Mouse (Mus musculus) adrenal gland, postnatal 10 days (tissue): ENCODE measurements around the gene Triap1. TPM values are rescaled to one million over a fixed set of nuclear protein-coding genes. Genes with fewer than 3 reads are reported as not detected.

ENCODE experiments used
- DNase-seq: peaks from one replicate; pipeline ENCODE4 v3.0.0; 2021; ENCODE audit warnings: mixed read lengths
- total RNA-seq, 2 experiments: library from RNA; stranded (reverse); gene quantifications; 2 replicates each; pipeline ENCODE4 v1.2.3; 2021

Triap1 gene
- total RNA-seq, 2 experiments from 2014 or later = 28.5 to 30.1 TPM

DNA sequence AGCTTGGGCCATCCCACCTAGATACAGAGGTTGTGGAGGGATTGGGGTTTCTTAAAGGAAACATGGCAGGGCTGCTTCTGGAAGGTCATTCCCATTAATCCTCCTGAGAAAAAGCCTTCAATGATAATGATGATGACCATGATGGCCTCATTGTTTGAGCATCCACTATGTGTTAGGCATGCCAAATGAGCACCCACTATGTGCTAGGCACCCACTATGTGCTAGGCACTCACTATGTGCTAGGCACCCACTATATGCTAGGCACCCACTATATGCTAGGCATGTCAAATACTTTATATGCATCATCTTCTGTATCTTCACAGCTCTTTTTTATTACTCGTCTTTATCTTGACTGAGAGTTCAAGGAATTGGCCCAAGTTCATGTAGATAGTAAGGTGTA lies 51.9 kb downstream of the Triap1 start:
- no peak for DNase-seq

Other genes with a start within 250 kb of the Triap1 start
- gene Gm10401, start 242.9 kb upstream of the Triap1 start, total RNA-seq = not detected
- gene Acads, start 221.9 kb upstream of the Triap1 start, total RNA-seq = 100 to 1,000 TPM; 356 to 367 TPM
- 10 to 100 TPM; 31.8 to 34.1 TPM for gene Unc119b, start 206.2 kb upstream of the Triap1 start, total RNA-seq
- gene Mlec, start 183.0 kb upstream of the Triap1 start, total RNA-seq = 100 to 1,000 TPM; 160 to 163 TPM
- gene Cabp1, start 146.8 kb upstream of the Triap1 start, total RNA-seq = 1 to 10 TPM; 4.1 to 4.4 TPM
- gene Pop5, start 105.4 kb upstream of the Triap1 start, total RNA-seq = 10 to 100 TPM; 86.6 to 97.6 TPM
- gene Rnf10, start 68.3 kb upstream of the Triap1 start, total RNA-seq = 100 to 1,000 TPM; 228 to 254 TPM
- gene Coq5, start 61.6 kb upstream of the Triap1 start, total RNA-seq = 100 to 1,000 TPM in 1 of 2 experiments, 10 to 100 TPM in 1; 90.7 to 114 TPM
- gene Dynll1, start 40.2 kb upstream of the Triap1 start, total RNA-seq = 100 to 1,000 TPM; 243 to 258 TPM
- gene Srsf9, start 14.0 kb upstream of the Triap1 start, total RNA-seq = 10 to 100 TPM; 67.1 to 70.7 TPM
- 10 to 100 TPM; 19.1 to 20.1 TPM for gene Gatc, start within 50 bp of the Triap1 start, total RNA-seq
- gene Cox6a1, start 7.8 kb downstream of the Triap1 start, total RNA-seq = 1,000 to 10,000 TPM; 1,718 to 1,856 TPM
- gene Msi1, start 88.4 kb downstream of the Triap1 start, total RNA-seq = 10 to 100 TPM; 15.9 to 16.2 TPM
- not detected for gene Pla2g1b, start 125.0 kb downstream of the Triap1 start, total RNA-seq
- gene Sirt4, start 143.5 kb downstream of the Triap1 start, total RNA-seq = 10 to 100 TPM; 15.8 to 31.4 TPM
- gene Pxn, start 165.5 kb downstream of the Triap1 start, total RNA-seq = 10 to 100 TPM; 55.1 to 72.4 TPM
- gene Rplp0, start 218.2 kb downstream of the Triap1 start, total RNA-seq = 100 to 1,000 TPM; 933 to 968 TPM
- gene Gcn1l1, start 224.0 kb downstream of the Triap1 start, total RNA-seq = 10 to 100 TPM; 52.4 to 63.2 TPM